Comparison of ENCODE assay signal across 18 mouse cellular contexts in the genomic region with DNA sequence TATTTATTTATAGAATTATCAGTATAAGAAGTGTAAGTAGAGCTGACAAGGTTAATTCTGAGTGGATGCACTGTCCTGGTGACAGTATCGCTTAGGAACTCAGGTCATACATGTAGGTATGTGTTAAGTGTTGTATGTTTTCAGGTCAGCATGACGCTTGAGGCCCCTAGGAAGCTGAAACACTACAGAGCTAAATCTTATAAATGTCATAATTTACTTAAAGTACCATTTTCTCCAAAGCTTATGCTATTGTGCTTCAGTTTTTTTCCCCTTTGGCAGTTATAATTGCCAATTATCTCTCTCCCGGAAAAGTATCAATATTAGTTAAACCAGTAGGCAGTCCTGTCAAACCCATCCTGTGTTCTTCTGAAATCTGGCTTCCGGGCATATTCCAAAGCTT.
"Had no signal": no experiment of that assay in that cellular context is flagged by ENCODE, and none has a peak within 500 bp of the region (broad histone marks: within the 10 kb centered on the region; RNA-seq: fewer than 3 reads in every experiment).

No protein-coding gene starts in this region.

- H3K4me2 ChIP-seq: liver, embryonic 13.5 days; liver, embryonic 15.5 days; lung, embryonic 15.5 days; midbrain, embryonic 15.5 days; neural tube, embryonic 12.5 days; stomach, embryonic 15.5 days had no signal

- H3K9ac ChIP-seq: liver, embryonic 13.5 days; liver, embryonic 15.5 days; liver, postnatal 0 days; lung, embryonic 15.5 days; midbrain, embryonic 15.5 days; neural tube, embryonic 12.5 days; stomach, embryonic 15.5 days had no signal

- H3K9me3 ChIP-seq: liver, embryonic 13.5 days; liver, embryonic 15.5 days; lung, embryonic 15.5 days; midbrain, embryonic 15.5 days; neural tube, embryonic 12.5 days; stomach, embryonic 15.5 days had no signal

- ATAC-seq: liver, postnatal 0 days; lung, postnatal 0 days; midbrain, embryonic 15.5 days had no signal

- H3K27ac ChIP-seq: liver, embryonic 13.5 days; liver, embryonic 15.5 days; lung, embryonic 15.5 days; macrophage; midbrain, embryonic 15.5 days; neural tube, embryonic 12.5 days; stomach, embryonic 15.5 days; stomach, postnatal 0 days had no signal

- H3K4me3 ChIP-seq: liver, embryonic 13.5 days; liver, embryonic 15.5 days; lung, embryonic 15.5 days; megakaryocyte, embryonic 14.5 days; midbrain, embryonic 15.5 days; neural tube, embryonic 12.5 days; stomach, embryonic 15.5 days had no signal

- H3K36me3 ChIP-seq: liver, embryonic 13.5 days; liver, embryonic 15.5 days; lung, embryonic 15.5 days; midbrain, embryonic 15.5 days; neural tube, embryonic 12.5 days; stomach, embryonic 15.5 days had no signal

- H3K4me1 ChIP-seq: liver, embryonic 13.5 days; liver, embryonic 15.5 days; megakaryocyte, embryonic 14.5 days; stomach, embryonic 15.5 days had no signal

- H3K27me3 ChIP-seq: liver, embryonic 13.5 days; liver, embryonic 15.5 days; lung, embryonic 15.5 days; megakaryocyte, embryonic 14.5 days; midbrain, embryonic 15.5 days; neural tube, embryonic 12.5 days; stomach, embryonic 15.5 days had no signal

- DNase-seq: liver, embryonic 13.5 days; liver, postnatal 0 days; lung, adult 2 months; lung, postnatal 14 days; lung, postnatal 36 days; right cerebral cortex, postnatal 14 days; thymus, adult 2 months; thymus, postnatal 25 days; thymus, postnatal 4 days had no signal
